Mouse (Mus musculus): ENCODE data around the gene Pcbp4.
A peak's percentile ranks its signal among the peaks of the same experiment; 100 is the strongest.

The Pcbp4 gene

GRCm38 (mm10) chr9:106444836-106445235, 8.3 kb upstream of the Pcbp4 start:
- DNase-seq (ENCODE audit: extremely low read depth, low read depth), result no peak

- peak; percentile 66 for DNase-seq (ENCODE audit: extremely low read depth, low read depth)
These were observed 5.7 kb upstream of the Pcbp4 start, which contains the start of the genes Abhd14b and Abhd14a for GRCm38 (mm10) chr9:106447348-106447747. Abhd14b (plus strand) TSS chr9:106447459. Abhd14a (minus strand) TSS chr9:106447678.

GRCm38 (mm10) chr9:106447951-106448350, 5.1 kb upstream of the Pcbp4 start:
- DNase-seq (ENCODE audit: extremely low read depth, low read depth), result no peak

GRCm38 (mm10) chr9:106448498-106449031, 4.5 kb upstream of the Pcbp4 start:
- no peak for DNase-seq (ENCODE audit: extremely low read depth, low read depth)

GRCm38 (mm10) chr9:106449947-106450346, 3.1 kb upstream of the Pcbp4 start:
- DNase-seq (ENCODE audit: extremely low read depth, low read depth), result no peak

GRCm38 (mm10) chr9:106450661-106451060, 2.4 kb upstream of the Pcbp4 start:
- DNase-seq (ENCODE audit: extremely low read depth, low read depth), result no peak

GRCm38 (mm10) chr9:106451298-106451697, 1.8 kb upstream of the Pcbp4 start:
- no peak for DNase-seq (ENCODE audit: extremely low read depth, low read depth)

GRCm38 (mm10) chr9:106451899-106452298, 1.2 kb upstream of the Pcbp4 start:
- no peak for DNase-seq (ENCODE audit: extremely low read depth, low read depth)

- no peak for DNase-seq (ENCODE audit: extremely low read depth, low read depth)
These were observed 740 bp upstream of the Pcbp4 start for GRCm38 (mm10) chr9:106452351-106452750.

GRCm38 (mm10) chr9:106452821-106453220, 270 bp upstream of the Pcbp4 start:
- DNase-seq (ENCODE audit: extremely low read depth, low read depth), result no peak

GRCm38 (mm10) chr9:106454071-106454761, 1.1 kb downstream of the Pcbp4 start:
- DNase-seq (ENCODE audit: extremely low read depth, low read depth), result no peak

GRCm38 (mm10) chr9:106454888-106455681, 2.0 kb downstream of the Pcbp4 start:
- DNase-seq (ENCODE audit: extremely low read depth, low read depth), result no peak

- no peak for DNase-seq (ENCODE audit: extremely low read depth, low read depth)
These were observed 3.5 kb downstream of the Pcbp4 start for GRCm38 (mm10) chr9:106456325-106457162.

GRCm38 (mm10) chr9:106457163-106457559, 4.1 kb downstream of the Pcbp4 start:
- no peak for DNase-seq (ENCODE audit: extremely low read depth, low read depth)

GRCm38 (mm10) chr9:106457920-106458319, 4.8 kb downstream of the Pcbp4 start:
- no peak for DNase-seq (ENCODE audit: extremely low read depth, low read depth)

GRCm38 (mm10) chr9:106459946-106460345, 6.9 kb downstream of the Pcbp4 start:
- no peak for DNase-seq (ENCODE audit: extremely low read depth, low read depth)

- DNase-seq (ENCODE audit: extremely low read depth, low read depth), result no peak
These were observed 7.4 kb downstream of the Pcbp4 start for GRCm38 (mm10) chr9:106460401-106461025.

GRCm38 (mm10) chr9:106461026-106461415, 7.9 kb downstream of the Pcbp4 start:
- no peak for DNase-seq (ENCODE audit: extremely low read depth, low read depth)

- no peak for DNase-seq (ENCODE audit: extremely low read depth, low read depth)
These were observed 8.7 kb downstream of the Pcbp4 start for GRCm38 (mm10) chr9:106461641-106462429.

GRCm38 (mm10) chr9:106462430-106462800, 9.3 kb downstream of the Pcbp4 start:
- no peak for DNase-seq (ENCODE audit: extremely low read depth, low read depth)
